Mouse (Mus musculus): ENCODE results near the gene Yrdc. TPM values are rescaled to one million over a fixed set of nuclear protein-coding genes. Genes with fewer than 3 reads are reported as not detected.

Yrdc gene
- total RNA-seq, 1 experiment from 2014 or later = 33.4 TPM

DNA sequence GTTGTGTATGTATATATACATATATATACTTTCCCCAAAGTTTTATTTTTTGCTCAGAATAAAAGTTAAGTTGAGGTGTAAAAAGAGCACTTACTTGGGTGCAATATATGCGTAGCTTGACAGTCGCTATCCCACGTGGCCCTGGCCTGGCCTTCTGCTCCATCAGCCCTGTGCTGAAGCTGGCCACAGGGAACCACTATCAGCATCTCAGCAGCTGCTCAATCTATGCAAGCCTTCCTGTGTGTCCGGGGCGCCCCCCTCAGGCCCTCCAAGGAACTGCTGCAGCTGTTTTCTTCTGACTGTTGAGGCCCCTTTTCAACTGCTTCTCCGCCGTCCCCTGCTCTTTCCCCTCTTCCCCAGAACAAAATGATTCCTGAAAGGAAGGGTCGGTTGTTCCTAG is 2.9 kb upstream of the Yrdc start:
- ATAC-seq (replicated peaks; ENCODE audit: low read depth, poor library complexity, severe bottlenecking) = peak; percentile 70

DNA sequence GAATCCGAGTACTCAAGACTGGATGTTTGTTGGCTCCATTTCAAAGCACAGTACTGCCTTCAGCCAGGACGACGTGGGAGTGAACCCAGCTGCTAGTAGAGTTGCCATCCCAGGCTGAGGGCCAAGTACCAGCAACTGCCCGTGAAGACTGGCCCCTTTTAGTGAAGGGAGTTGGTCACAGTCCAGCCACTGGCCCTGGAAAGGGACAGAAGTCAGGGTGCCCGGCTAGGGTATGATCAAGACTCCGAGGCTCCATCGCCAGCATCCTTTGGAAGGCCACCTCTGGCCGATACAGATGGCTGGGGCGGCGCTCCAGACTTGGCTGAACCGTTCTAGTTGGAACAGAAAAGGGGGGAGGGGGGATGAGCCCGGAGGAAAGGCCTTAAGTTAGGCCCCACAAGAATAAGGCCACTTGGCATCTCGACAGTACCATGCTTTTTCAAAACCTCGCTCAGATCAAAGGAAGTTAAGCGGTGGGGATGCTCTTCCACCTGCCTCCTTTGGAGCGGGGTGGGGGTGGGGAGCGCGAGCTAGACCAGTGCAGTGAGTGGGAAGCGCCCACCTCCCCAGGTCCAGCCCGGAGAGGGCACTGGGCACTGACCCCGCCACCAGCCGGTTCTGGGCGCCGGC is 733 bp upstream of the Yrdc start:
- ATAC-seq (replicated peaks; ENCODE audit: low read depth, poor library complexity, severe bottlenecking) = no peak

- ATAC-seq (replicated peaks; ENCODE audit: low read depth, poor library complexity, severe bottlenecking) = peak; percentile 58
Observed at GRCm38 (mm10) chr4:124850933-124851658, 617 bp downstream of the Yrdc start, which contains the start of gene 1110065P20Rik. 1110065P20Rik (minus strand) TSS chr4:124851196.

- no peak for ATAC-seq (replicated peaks; ENCODE audit: low read depth, poor library complexity, severe bottlenecking)
Observed at GRCm38 (mm10) chr4:124856294-124856693, 5.8 kb downstream of the Yrdc start.

DNA sequence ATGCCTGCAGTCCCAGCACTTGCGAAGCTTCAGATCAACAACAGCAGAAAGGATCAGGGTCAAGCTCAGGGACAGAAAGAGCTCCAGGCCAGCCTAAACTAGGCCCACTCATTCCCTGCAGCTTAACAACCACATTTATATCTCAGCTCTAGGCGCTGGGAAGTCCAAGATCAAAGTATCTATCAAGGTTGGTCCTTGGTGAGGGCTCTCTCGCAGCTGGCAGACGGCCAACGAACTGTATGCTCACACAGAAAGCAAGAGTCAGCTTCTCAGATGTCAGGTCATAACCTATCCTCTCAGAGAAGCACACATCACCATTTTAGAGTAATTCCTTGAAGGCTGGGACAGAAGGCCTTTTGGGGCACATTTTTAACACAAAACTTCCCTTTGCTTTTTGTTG is 7.9 kb downstream of the Yrdc start:
- no peak for ATAC-seq (replicated peaks; ENCODE audit: low read depth, poor library complexity, severe bottlenecking)

DNA sequence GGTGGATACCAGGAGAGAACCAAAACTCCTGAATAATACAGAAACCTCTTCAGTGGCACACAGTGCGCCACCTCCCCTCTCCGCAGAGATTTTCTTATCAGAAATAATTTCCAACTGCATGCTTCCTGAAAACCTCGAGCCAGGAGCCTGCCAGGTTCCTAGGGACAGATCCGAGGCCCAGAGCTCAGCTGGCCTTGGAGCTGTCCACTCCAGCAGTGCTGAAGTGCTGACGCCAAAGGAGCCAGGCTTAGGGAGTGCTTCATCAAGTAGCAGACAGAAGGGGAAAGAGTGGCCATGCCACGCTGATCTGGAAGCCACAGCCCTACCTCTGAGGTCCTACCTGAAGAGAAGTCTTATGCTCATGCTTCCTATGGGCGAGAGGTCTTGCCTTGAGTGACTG is 10.0 kb downstream of the Yrdc start:
- ATAC-seq (replicated peaks; ENCODE audit: low read depth, poor library complexity, severe bottlenecking) = peak; percentile 76

DNA sequence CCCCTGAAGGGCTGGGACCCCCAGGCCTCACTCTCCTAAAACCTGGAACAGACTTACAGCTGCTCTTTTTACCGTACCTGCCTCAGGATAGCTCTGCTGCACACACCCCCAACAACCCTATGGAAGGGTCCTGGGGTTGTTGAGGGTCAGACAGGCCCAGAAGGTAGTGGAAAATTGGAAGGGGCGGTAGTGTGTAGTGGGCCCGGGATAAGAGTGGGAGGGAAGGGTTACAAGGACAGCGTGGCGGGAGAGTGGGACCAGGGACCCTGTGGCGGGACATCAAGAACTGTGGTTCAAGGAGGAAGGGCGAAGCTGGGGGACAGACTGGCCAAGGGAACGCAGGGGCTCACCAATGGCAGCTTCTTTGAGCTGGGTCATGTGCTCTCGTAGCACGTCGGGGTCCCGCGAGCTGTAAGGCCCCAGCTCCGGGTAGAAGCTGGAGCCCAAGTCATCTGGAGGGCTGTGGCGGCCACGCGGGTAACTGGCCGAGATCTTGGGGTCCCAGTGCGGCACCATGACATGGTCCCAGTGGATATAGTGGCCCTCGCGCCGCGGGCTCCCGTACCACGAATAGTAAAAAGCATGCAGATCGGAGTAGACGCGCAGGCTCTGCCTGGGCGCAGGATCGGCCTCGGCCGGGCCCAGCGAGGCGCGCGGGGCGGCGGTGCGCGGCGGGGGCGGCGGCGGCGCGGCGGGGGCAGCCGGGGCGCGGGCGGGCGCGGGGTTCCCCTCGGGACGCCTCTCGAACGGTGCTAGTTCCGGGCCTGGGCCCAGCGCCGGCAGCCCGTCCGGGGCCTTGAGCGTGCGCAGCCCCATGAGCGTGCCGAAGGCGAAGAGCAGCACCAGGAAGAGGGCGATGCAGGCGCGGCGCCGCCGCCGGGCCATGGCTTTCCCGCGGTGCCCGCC is 11.1 kb downstream of the Yrdc start, which contains the start of gene Maneal:
Gene Maneal (minus strand): TSS at position 889 of the 906 bp plus-strand sequence.
- ATAC-seq (replicated peaks; ENCODE audit: low read depth, poor library complexity, severe bottlenecking) = peak; percentile 23

GRCm38 (mm10) chr4:124872719-124873118 is 22.2 kb downstream of the Yrdc start:
- no peak for ATAC-seq (replicated peaks; ENCODE audit: low read depth, poor library complexity, severe bottlenecking)

DNA sequence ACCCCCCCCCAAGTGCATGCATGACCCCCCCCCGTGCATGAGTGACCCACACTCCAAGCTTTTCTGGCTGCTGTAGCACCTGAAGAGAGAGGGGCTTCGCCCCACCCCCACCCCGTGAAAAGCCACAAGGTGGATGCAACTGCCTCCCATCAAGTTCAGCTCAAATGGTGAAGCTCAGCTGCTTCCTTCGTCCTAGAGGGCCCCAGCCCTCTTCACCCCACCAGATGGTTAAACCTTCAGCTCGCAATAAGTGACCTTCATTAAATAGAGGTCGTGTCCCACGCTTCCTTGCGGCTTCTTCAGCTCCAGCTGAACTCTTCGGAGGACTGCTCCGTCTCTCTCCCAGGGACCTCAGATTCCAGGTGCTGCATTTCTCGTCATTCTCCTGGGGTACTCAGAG is 30.1 kb downstream of the Yrdc start, which contains the start of gene Epha10:
Gene Epha10 (plus strand): TSS at position 301 of the 400 bp plus-strand sequence.
- no peak for ATAC-seq (replicated peaks; ENCODE audit: low read depth, poor library complexity, severe bottlenecking)

DNA sequence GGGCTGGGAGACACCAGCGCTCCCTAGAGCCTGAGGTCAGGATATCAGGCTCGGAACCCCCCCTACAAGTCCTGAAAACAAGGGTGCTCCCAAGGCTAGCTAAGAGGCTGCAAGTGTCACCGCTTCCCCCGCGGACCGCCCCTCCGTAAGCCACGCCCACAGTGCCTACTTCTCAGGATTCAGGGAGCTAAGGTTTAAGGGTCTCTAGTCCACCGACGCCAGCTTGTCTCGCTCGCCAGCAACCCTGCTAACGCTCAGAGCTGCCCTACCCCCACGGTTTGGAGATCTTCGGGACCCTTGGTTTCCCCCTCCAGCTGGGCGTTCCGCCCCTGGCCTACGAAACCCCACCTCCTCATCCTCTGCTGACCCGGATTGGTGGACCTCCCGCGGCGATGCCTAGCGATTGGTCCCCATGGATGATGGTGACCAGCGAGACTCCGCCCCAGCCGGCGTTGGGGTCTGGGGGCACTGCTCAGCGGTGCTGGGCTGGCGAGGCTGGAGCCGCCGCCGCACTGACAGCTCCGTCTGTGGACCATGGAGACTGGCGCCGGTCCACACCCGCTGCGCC is 30.9 kb downstream of the Yrdc start:
- 0 out of 2 replicates have a peak, but pooled peaks have one; percentile 26 for ATAC-seq (replicated peaks; ENCODE audit: low read depth, poor library complexity, severe bottlenecking)

DNA sequence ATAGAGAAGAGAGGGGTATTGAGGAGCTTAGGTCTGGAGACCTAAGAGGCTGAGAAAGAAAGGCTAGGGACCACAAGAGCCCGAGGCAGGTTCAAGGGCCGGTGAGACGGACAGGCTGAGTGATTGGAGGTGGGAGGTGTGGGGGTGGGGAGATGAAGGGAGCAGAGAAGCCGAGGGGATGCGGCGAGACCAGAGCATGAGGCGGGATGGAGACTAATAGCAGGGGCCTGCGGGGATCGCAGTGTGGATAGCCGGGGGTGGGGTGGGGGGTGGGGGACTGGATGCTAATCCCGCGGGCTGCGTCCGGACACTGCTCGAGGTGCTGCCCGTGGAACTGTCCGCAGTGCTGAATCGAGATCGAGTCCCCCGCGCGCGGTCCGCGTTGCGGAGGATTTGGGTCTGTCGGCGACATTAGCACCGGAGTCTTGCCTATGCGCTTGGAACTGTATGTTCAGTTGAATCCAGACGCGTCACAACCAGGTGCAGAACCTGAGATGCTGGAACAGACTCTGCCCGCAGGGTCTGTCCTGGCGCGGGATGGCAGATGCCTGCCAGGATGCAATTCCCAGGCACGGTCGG is 31.8 kb downstream of the Yrdc start:
- ATAC-seq (replicated peaks; ENCODE audit: low read depth, poor library complexity, severe bottlenecking) = peak; percentile 62; the same call in 1 of the 2 replicates

GRCm38 (mm10) chr4:124888702-124889101 is 38.2 kb downstream of the Yrdc start:
- no peak for ATAC-seq (replicated peaks; ENCODE audit: low read depth, poor library complexity, severe bottlenecking)

- ATAC-seq (replicated peaks; ENCODE audit: low read depth, poor library complexity, severe bottlenecking) = no peak
Observed at GRCm38 (mm10) chr4:124889935-124890334, 39.5 kb downstream of the Yrdc start.

DNA sequence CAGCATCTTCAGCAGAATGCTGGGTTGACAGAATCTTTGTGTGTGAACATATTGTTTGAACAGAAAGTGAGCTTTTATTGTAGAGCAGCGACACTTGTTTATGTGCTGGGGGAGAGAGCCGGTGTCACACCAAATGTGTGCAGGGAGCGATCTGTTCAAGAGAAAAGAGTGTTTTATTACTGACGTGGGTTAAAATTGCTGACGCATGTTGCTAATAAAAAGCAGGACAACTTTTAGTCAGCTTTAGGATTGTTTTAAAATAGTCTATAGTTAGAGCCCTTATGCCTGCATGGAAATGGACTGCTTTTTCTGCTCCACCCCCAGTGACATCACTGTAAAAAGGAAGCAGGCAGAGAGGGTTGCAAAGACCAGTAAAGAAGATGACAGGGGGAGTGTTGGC is 40.4 kb downstream of the Yrdc start:
- ATAC-seq (replicated peaks; ENCODE audit: low read depth, poor library complexity, severe bottlenecking) = no peak

- ATAC-seq (replicated peaks; ENCODE audit: low read depth, poor library complexity, severe bottlenecking) = no peak
Observed at GRCm38 (mm10) chr4:124893769-124894168, 43.3 kb downstream of the Yrdc start.

DNA sequence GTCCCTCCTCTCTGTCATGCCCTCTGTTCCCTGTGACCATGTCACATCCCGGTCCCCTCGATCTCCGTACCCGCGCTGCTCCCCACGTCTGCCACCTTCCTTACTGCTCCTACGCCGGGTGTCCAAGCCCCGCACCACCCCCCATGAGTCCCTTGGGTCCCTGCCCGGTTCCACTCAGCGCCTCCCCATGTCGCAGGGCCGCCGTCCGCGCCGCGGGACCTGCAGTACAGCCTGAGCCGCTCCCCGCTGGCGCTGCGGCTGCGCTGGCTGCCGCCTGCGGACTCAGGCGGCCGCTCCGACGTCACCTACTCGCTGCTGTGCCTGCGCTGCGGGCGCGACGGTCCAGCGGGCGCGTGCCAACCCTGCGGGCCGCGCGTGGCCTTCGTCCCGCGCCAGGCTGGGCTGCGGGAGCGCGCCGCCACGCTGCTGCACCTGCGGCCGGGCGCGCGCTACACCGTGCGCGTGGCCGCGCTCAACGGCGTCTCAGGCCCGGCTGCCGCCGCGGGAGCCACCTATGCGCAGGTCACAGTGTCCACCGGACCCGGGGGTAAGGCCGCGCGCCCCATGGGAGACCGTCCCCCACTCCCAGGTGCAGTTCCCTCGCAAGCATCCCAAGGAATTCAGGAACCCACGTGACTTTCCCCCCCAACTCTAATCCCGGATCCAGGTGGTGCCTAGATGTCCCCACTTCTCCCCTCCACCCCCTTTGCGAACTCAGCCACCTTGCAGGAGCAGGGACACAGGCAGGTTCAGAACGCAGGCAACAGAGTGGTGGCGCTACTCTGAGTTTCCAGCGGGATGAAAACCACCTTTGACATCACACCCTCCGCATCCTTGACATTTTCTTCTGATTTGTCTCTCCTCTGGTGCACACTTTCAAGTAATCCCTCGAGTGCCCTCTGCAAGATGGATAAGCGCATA is 44.3 kb downstream of the Yrdc start:
- ATAC-seq (replicated peaks; ENCODE audit: low read depth, poor library complexity, severe bottlenecking) = no peak; the same call in 1 of the 2 replicates

DNA sequence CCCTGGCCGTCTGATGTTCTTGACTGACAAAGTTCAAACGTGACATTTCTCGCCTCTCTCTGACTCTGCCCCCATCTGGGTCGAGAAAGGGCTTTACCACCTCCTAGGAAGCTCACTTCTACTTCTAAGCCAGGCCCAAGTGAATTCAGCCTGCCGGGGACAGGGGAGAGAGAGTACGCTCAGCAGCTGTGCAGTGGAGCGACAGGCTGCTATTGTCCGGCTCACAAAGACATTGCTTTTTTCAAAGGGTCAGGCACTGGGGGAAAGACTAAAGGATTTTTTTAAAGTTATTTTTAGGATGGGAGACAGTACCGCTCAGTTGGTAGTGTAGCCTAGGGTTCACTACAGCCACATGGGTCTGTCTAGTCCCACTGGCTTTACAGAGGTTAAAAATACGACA is 47.9 kb downstream of the Yrdc start:
- no peak for ATAC-seq (replicated peaks; ENCODE audit: low read depth, poor library complexity, severe bottlenecking)

- no peak for ATAC-seq (replicated peaks; ENCODE audit: low read depth, poor library complexity, severe bottlenecking)
Observed at GRCm38 (mm10) chr4:124899906-124900305, 49.4 kb downstream of the Yrdc start.
